Mouse (Mus musculus): Measurements from ENCODE around the gene Thtpa.

GRCm38 (mm10) chr14:55083481-55083880 is 11.1 kb upstream of the Thtpa start:
- TF ChIP-seq CTCF (IDR thresholded peaks at IDR 0.05; ENCODE audit: low read depth, low read length) = no peak
- no peak for TF ChIP-seq POLR2AphosphoS5 (IDR thresholded peaks at IDR 0.05; ENCODE audit: insufficient replicate concordance, low read depth, low read length)
- TF ChIP-seq GATA1 (IDR thresholded peaks at IDR 0.05; ENCODE audit: borderline replicate concordance, low read length) = no peak
- no peak for TF ChIP-seq TAL1 (conservative IDR thresholded peaks at IDR 0.05; ENCODE audit: low read depth, low read length)
- TF ChIP-seq GATA2 (IDR thresholded peaks at IDR 0.05; ENCODE audit: borderline replicate concordance, low read depth, low read length) = no peak
